Mouse (Mus musculus): ENCODE data around the gene Ppp4r4. TPM values are rescaled to one million over a fixed set of nuclear protein-coding genes. Genes with fewer than 3 reads are reported as not detected.

Gene Ppp4r4
- polyA plus RNA-seq (2012; rRNA removed; ENCODE audit: low replicate concordance) = 1.2 and 1.5 TPM in 2 replicates

DNA sequence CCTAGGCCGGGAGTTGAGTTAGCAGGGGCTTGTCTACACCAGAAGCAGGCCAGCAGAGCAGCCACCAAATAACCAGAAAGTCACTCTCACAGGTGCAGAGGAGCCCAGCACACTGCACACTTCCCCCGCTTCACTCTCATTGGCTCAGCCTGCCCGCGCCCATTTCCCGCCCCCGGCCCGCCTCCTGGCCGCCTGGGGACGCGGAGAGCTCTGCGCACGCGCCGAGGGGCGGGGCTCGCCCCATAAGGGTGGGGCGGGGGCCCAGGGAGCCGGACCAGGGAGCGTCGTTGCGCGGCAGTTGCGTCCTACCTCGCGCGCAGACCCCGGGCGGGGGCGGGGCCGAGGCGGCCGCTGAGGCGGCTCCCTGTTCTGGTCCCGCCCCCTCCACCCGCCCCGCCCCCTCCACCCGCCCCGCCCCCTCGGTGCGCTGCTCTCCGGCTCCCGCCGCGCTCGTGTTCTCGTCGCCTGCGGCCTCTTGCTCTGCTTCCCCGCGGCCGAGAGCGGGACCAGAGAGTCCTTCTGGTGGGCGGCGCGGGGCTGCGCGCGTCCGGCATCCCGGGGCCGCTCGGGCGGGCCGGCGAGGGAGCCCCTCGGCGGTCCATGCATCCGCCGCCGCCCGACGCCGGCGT lies at the start of gene Ppp4r4:
Gene Ppp4r4 (plus strand): TSS at position 264 of the 629 bp plus-strand sequence.

DNA sequence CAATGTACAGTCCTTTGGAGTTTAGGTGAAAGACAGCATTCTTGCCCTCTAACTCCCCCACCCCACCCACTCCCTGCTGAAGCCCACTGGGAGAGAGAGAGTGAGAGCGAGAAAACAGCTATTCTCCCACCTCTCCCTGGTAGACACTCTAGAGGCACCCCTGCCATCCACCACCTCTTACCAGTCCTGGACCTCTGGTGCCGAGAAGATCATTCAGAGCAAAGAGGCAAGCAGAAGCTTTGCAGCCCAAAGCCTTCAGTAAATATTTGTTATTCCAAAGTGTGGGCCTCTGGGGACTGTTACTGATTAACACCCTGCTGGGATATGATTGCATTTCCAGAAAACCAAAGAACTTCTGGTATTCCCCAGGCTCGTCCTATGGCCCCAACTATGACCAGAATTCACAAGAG lies 99.1 kb downstream of the Ppp4r4 start, which contains the start of gene Serpina10:
Gene Serpina10 (minus strand): TSS at position 242 of the 410 bp plus-strand sequence.

DNA sequence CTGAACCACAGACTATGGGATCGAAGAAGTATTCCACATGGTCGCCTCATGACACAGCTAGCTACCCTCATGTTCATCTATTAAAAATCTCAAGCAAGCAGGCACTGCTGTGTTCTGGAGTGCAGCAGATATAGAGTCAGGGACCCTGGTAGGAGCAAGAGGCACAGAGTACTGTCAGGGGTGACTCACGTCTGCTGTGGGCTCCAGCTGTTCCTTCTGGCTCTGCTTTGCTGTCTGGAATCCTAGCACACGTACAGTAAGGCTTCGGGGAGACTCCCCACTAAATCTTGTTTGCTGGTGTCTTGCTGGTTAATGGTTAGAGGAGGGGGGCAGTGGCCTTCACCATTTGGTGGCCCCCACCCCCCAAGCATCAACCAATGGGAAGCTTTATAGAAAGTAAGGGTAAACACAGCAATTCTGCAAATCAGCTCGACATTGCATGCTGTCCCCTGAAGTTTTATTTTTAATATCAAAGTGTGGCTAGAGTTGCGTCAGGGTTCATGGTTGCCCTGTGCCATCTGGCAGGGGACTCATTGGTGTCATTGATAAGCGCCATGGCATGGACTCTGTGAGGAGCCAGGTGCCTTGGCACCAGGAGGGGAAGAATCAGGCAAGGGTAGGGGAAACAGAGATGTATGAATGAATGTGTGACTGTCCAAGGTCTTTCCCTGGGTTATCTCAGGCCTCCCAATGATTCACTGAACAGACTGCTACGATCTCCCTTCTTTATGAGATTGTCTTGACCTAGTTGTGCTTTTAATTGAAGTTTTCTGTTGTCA lies 125.0 kb downstream of the Ppp4r4 start, which contains the start of gene Serpina6:
Gene Serpina6 (minus strand): TSS at position 365 of the 779 bp plus-strand sequence.

Other genes with a start within 250 kb of the Ppp4r4 start
- not detected in 2 replicates for gene Fam181a, start 221.3 kb upstream of the Ppp4r4 start, polyA plus RNA-seq (2012; rRNA removed; ENCODE audit: low replicate concordance)
- 5.1 and 85.1 TPM in 2 replicates for gene Asb2, start 176.3 kb upstream of the Ppp4r4 start, polyA plus RNA-seq (2012; rRNA removed; ENCODE audit: low replicate concordance)
- 4.6 and 10.1 TPM in 2 replicates for gene Otub2, start 143.6 kb upstream of the Ppp4r4 start, polyA plus RNA-seq (2012; rRNA removed; ENCODE audit: low replicate concordance)
- 0.58 and 0.60 TPM in 2 replicates for gene 9330161L09Rik, start 124.5 kb upstream of the Ppp4r4 start, polyA plus RNA-seq (2012; rRNA removed; ENCODE audit: low replicate concordance)
- gene Ddx24, start 106.5 kb upstream of the Ppp4r4 start, polyA plus RNA-seq (2012; rRNA removed; ENCODE audit: low replicate concordance) = 55.1 and 59.5 TPM in 2 replicates
- 804 and 1,594 TPM in 2 replicates for gene Ifi27, start 98.1 kb upstream of the Ppp4r4 start, polyA plus RNA-seq (2012; rRNA removed; ENCODE audit: low replicate concordance)
- 2,878 and 3,647 TPM in 2 replicates for gene Ifi27l2a, start 88.6 kb upstream of the Ppp4r4 start, polyA plus RNA-seq (2012; rRNA removed; ENCODE audit: low replicate concordance)
- 0.14 and 0.18 TPM in 2 replicates for gene Ifi27l2b, start 75.1 kb upstream of the Ppp4r4 start, polyA plus RNA-seq (2012; rRNA removed; ENCODE audit: low replicate concordance)
- not detected in 2 replicates for gene Serpina10, start 99.2 kb downstream of the Ppp4r4 start, polyA plus RNA-seq (2012; rRNA removed; ENCODE audit: low replicate concordance)
- gene Serpina6, start 124.9 kb downstream of the Ppp4r4 start, polyA plus RNA-seq (2012; rRNA removed; ENCODE audit: low replicate concordance) = 0.18 TPM in 1 of 2 replicates, not detected in the other
- 0.11 and 0.78 TPM in 2 replicates for gene Serpina16, start 143.9 kb downstream of the Ppp4r4 start, polyA plus RNA-seq (2012; rRNA removed; ENCODE audit: low replicate concordance)
- gene Serpina1f, start 163.2 kb downstream of the Ppp4r4 start, polyA plus RNA-seq (2012; rRNA removed; ENCODE audit: low replicate concordance) = 0.26 and 1.5 TPM in 2 replicates
- 2.2 TPM in 2 replicates for gene Serpina1d, start 241.3 kb downstream of the Ppp4r4 start, polyA plus RNA-seq (2012; rRNA removed; ENCODE audit: low replicate concordance)